Mouse (Mus musculus) stomach, embryonic 16.5 days (tissue): ENCODE measurements around the gene Taf6l. TPM values are rescaled to one million over a fixed set of nuclear protein-coding genes. Genes with fewer than 3 reads are reported as not detected.

Experiments
- ATAC-seq: fragments of 200-750 bp; cut with Nextera tagmentation; 2 replicates; pipeline ENCODE4 v1.8.0; 2017; ENCODE audit warnings: moderate number of reproducible peaks, moderate TSS enrichment; ENCODE audit not compliant: insufficient read depth, low FRiP score
- H3K27ac ChIP-seq: fragments of 300-500 bp; sonication (generic); 2 replicates; pipeline ENCODE4 v1.5.1; 2014; ENCODE audit warnings: low read length
- H3K27me3 ChIP-seq: fragments of 300-500 bp; sonication (generic); 2 replicates; pipeline ENCODE4 v1.6.1; 2014; ENCODE audit warnings: low read length, control low read depth, mixed read lengths; ENCODE audit not compliant: control insufficient read depth, insufficient read depth
- H3K36me3 ChIP-seq: fragments of 300-500 bp; sonication (generic); 2 replicates; pipeline ENCODE4 v1.6.1; 2014; ENCODE audit warnings: low read length; ENCODE audit not compliant: control insufficient read depth, insufficient read depth
- H3K4me1 ChIP-seq: fragments of 300-500 bp; sonication (generic); 2 replicates; pipeline ENCODE4 v1.6.1; 2014; ENCODE audit warnings: low read length, control low read depth, mixed read lengths; ENCODE audit not compliant: control insufficient read depth, insufficient read depth
- H3K4me2 ChIP-seq: fragments of 300-500 bp; sonication (generic); 2 replicates; pipeline ENCODE4 v1.6.1; 2014; ENCODE audit warnings: low read depth, low read length, mixed read lengths
- H3K4me3 ChIP-seq: fragments of 300-500 bp; sonication (generic); replicated peaks from 2 replicates; pipeline ENCODE4 v1.5.1; 2014; ENCODE audit warnings: mild to moderate bottlenecking, low read length
- H3K9ac ChIP-seq: fragments of 300-500 bp; sonication (generic); 2 replicates; pipeline ENCODE4 v1.6.1; 2014; ENCODE audit warnings: low read length
- H3K9me3 ChIP-seq: fragments of 300-500 bp; sonication (generic); replicated peaks from 2 replicates; pipeline ENCODE4 v1.6.1; 2016; ENCODE audit warnings: low read length, control low read depth; ENCODE audit not compliant: control insufficient read depth
- WGBS: fragments of 180-500 bp; shearing (Covaris S2); extraction: QIAGEN DNeasy Blood & Tissue Kit; methylation state at CpG from one replicate; pipeline ENCODE4 v1.1.7; 2014; 5-methylcytosine and 5-hydroxymethylcytosine counted together
- polyA plus RNA-seq: library from polyadenylated mRNA; unstranded; fragments of >200 nt; fragmentation: Nextera tagmentation; extraction: Ambion mirVana; gene quantifications from 2 replicates; pipeline ENCODE4 v1.2.1, GENCODE M21; 2015

Taf6l gene
- polyA plus RNA-seq, 1 experiment from 2014 or later = 19.8 TPM

DNA sequence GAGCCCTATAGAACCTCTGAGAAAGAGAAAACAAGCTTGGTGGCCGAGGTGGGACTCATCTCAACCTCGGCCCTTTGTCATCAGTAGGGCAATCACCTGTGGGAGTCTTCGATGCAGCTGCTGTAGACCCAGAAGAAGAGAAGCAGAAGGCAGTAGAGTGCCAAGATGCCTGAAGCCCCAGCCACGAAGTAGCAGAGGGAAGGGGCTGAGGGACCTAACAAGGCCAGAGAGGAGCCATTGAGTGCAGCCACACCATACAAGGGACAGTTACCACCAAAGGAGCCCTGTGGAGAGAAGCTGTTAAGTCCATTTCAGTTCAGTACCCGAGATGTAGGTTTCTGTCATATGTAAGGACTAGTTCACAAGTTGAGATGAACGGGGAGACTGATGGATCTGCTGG lies 12.8 kb downstream of the Taf6l start:
- peak overlapping the region; percentile 99 for H3K27ac ChIP-seq
- peaks cover 26% of the 10 kb centered on the region for H3K4me1 ChIP-seq
- H3K9ac ChIP-seq = peak overlapping the region; percentile 100
- no peak for ATAC-seq
- H3K27me3 ChIP-seq = no peaks in the 10 kb centered on the region
- peak overlapping the region; percentile 94 for H3K4me3 ChIP-seq
- peaks cover 26% of the 10 kb centered on the region for H3K36me3 ChIP-seq
- WGBS = 39% methylated on average over 6 of the region's 6 CpGs
- peak overlapping the region; percentile 91 for H3K4me2 ChIP-seq
- no peaks in the 10 kb centered on the region for H3K9me3 ChIP-seq

DNA sequence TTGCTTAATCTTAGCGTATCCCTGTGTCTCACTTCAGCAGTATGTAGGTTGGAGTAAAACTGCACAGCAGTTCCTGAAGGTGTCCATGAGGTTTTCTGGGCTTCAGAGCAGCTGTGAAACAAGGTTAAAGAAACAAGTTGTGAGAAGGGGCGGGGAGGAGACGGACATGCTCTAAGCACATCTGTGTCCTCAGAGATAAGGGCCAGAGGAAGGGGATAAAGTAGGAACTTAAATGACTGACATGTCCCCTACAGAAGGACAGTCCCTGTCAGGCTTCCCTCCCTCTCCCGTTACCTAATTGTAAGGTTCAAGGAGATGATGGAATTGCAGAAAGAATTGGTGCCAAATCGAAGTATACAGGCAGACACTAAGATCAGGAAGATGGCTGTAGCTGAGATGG lies 13.2 kb downstream of the Taf6l start:
- ATAC-seq = no peak
- H3K4me1 ChIP-seq = peaks cover 26% of the 10 kb centered on the region
- WGBS = 70% methylated on average over 5 of the region's 5 CpGs
- H3K9ac ChIP-seq = peak overlapping the region; percentile 100
- H3K36me3 ChIP-seq = peaks cover 28% of the 10 kb centered on the region
- H3K9me3 ChIP-seq = no peaks in the 10 kb centered on the region
- peak overlapping the region; percentile 91 for H3K4me2 ChIP-seq
- peak overlapping the region; percentile 94 for H3K4me3 ChIP-seq
- H3K27me3 ChIP-seq = no peaks in the 10 kb centered on the region
- peak overlapping the region; percentile 99; the same call in 1 of the 2 replicates for H3K27ac ChIP-seq

DNA sequence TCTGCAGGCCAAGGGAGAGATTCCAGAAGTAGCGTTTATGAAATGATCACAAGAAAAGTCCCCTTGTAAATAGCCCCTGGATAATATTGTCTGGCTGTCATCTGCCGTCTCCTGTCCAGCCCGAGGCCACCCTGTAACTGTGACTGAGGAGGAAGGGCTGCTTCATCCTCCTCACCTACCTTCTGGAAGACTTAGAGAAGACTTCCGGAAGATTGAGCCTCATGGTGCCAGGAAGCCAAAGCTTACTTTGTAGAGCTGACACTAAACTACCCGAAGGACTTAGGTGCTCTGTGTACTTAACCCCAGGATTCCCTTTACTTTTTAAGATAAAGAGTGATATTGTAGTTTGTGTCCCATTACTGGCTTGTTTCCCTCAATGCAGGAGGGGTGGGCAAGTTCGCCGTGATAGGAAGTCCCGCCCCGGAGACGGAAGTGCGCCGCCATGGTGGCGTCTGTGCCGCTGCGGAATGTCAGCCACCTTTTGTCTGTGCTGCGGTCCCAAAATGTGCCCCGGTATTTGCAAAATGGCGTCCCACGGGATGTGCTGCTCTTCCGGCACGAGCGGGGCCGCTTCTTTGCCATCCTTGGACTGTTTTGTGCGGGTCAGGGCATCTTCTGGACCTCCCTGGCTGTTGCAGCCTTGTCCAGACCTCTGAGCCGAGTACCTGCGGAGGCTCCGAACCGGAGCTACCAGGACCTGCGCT lies 15.5 kb downstream of the Taf6l start, which contains the start of gene Tmem223:
Tmem223 (plus strand) TSS at position 430 of the 704 bp plus-strand sequence.
- H3K36me3 ChIP-seq = peaks cover 47% of the 10 kb centered on the region
- WGBS = 14% methylated on average over 29 of the region's 29 CpGs

DNA sequence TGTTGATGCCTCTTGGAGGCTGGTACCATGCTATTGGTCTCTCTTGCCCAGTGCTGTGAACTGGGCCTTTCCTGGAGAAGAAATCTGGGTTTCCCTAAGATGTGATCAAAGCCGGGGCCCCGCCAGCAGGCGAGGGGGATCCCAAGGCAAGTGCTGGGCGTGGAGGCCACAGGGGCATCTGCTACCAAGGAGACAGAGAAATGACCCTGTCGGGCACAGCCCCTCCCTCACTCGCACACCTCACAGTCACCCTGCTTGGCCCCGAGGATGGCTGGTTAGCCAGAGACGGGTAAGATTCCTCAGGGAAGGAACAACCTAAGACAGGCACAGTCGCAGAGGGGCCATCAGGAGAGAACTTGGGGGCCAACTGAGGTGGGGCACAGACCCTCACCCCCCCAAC lies 20.7 kb downstream of the Taf6l start:
- H3K4me2 ChIP-seq = no peak overlapping the region
- H3K9ac ChIP-seq = no peak overlapping the region
- no peaks in the 10 kb centered on the region for H3K27me3 ChIP-seq
- H3K36me3 ChIP-seq = peaks cover 66% of the 10 kb centered on the region
- no peak for ATAC-seq
- WGBS = 95% methylated on average over 9 of the region's 9 CpGs
- peaks cover 5% of the 10 kb centered on the region for H3K4me1 ChIP-seq
- H3K4me3 ChIP-seq = no peak overlapping the region
- peaks cover 4% of the 10 kb centered on the region; the same call in 1 of the 2 replicates for H3K9me3 ChIP-seq
- H3K27ac ChIP-seq = no peak overlapping the region

More for the DNA sequence above, 15.5 kb downstream of the Taf6l start, which contains the start of gene Tmem223:
- Histone ChIP-seq H3K27me3 (no peaks in the 10 kb centered on the region), H3K4me3 (peak within 1 kb of the TSS; percentile 87), H3K9me3 (no peaks in the 10 kb centered on the region), H3K4me1 (peaks cover 25% of the 10 kb centered on the region), H3K27ac (peak within 1 kb of the TSS; percentile 85), H3K9ac (peak within 1 kb of the TSS; percentile 95), H3K4me2 (peak within 1 kb of the TSS; percentile 82)
- peak; percentile 45 for ATAC-seq

DNA sequence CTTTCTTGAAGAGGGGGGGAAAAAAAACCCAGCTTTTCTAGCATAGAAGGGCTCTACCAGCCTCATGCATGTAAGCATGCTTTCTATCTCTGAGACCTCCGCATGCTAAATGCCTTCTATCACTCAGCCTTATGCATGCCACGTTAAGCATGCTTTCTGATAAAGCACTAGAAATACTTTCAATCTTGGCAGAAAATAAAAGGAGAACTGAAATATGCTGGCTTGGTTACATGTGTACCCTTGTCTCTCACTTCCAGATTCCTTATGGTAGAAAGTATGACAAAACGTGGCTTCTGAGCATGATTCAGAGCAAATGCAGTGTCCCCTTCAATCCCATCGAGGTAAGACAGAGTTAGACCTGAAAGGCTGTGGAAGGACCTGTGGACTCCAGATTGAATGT lies 22.9 kb downstream of the Taf6l start:
- ATAC-seq = no peak
- Histone ChIP-seq H3K4me3 (no peak overlapping the region), H3K9ac (no peak overlapping the region), H3K9me3 (peaks cover 4% of the 10 kb centered on the region; the same call in 1 of the 2 replicates), H3K4me2 (no peak overlapping the region), H3K27ac (no peak overlapping the region), H3K27me3 (no peaks in the 10 kb centered on the region), H3K36me3 (peaks cover 51% of the 10 kb centered on the region), H3K4me1 (peaks cover 4% of the 10 kb centered on the region; the same call in 1 of the 2 replicates)
- 92% methylated on average over 4 of the region's 4 CpGs for whole genome bisulfite sequencing

DNA sequence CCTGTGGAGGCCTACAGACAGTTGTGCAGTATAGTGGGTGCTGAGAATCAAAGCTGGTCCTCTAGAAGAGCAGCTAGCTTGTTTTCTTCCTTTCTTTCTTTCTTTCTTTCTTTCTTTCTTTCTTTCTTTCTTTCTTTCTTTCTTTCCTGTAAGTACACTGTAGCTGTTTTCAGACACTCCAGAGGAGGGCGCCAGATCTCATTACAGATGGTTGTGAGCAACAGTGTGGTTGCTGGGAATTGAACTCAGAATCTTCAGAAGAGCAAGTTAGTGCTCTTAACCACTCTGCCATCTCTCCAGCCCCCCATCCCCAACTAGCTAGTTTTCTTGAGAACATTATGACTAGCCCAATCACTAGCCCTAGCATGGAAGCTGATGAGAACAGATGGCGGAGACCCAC lies 25.5 kb downstream of the Taf6l start:
- Histone ChIP-seq H3K4me1 (peaks cover 14% of the 10 kb centered on the region), H3K4me2 (no peak overlapping the region), H3K27me3 (no peaks in the 10 kb centered on the region), H3K36me3 (peaks cover 29% of the 10 kb centered on the region), H3K27ac (no peak overlapping the region), H3K9ac (no peak overlapping the region), H3K4me3 (no peak overlapping the region), H3K9me3 (peaks cover 4% of the 10 kb centered on the region; the same call in 1 of the 2 replicates)
- ATAC-seq = no peak
- 94% methylated on average over 2 of the region's 2 CpGs for WGBS

DNA sequence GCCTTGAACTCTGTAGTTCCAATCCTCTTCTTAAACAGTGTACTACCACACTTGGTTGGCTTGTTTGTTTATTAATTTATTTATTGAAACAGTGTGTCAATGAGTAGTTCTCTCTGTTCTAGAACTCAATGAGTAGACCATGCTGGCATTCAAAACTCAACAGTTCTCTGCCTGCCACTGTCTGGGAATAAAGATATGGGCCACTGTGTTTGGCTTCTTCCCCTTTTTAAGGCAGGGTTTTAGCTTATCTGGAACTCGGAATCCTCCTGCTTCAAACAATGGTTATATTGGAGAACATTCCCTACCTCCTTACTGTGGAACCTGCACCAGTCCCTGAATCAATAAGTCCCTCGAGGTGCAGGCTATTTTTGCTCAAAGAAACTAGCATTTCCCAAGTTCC lies 27.3 kb downstream of the Taf6l start:
- Histone ChIP-seq H3K36me3 (peaks cover 18% of the 10 kb centered on the region; the same call in 1 of the 2 replicates), H3K27ac (no peak overlapping the region), H3K9me3 (no peaks in the 10 kb centered on the region), H3K4me1 (peaks cover 16% of the 10 kb centered on the region), H3K4me3 (no peak overlapping the region), H3K9ac (no peak overlapping the region), H3K27me3 (no peaks in the 10 kb centered on the region), H3K4me2 (no peak overlapping the region)
- no peak for ATAC-seq
- 74% methylated on average over 2 of the region's 2 CpGs for WGBS

DNA sequence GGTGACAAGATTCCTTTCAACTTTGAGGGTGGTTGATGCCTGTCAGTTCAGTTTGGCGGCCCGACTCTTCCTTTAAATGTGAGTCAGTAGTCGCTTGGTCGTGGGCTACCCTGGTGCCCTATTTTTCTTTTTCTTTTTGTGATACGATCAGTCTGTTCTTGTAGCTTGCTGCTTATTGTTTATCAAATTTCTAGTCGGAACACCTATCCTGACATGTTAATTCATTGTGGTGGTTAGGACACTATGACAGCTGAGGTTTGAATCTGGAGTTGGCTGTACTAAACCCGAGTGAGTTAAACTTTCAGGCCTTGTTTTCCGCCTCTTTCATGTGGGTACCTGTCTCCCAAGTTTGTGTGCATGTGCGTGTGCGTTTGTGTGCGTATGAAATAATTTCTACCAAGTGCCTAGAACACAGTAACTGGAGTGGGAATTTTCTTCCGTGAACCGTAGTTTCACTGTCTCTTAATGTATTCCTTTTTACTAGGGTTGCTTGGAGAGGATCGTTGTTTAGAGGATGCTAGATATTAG lies 28.7 kb downstream of the Taf6l start:
- Histone ChIP-seq H3K36me3 (peaks cover 7% of the 10 kb centered on the region; the same call in 1 of the 2 replicates), H3K4me1 (peaks cover 16% of the 10 kb centered on the region), H3K4me3 (peak overlapping the region; percentile 88), H3K9ac (peak overlapping the region; percentile 96), H3K27ac (peak overlapping the region; percentile 89), H3K4me2 (peak overlapping the region; percentile 87), H3K27me3 (no peaks in the 10 kb centered on the region), H3K9me3 (no peaks in the 10 kb centered on the region)
- WGBS = 2% methylated on average over 14 of the region's 14 CpGs
- ATAC-seq = no peak

DNA sequence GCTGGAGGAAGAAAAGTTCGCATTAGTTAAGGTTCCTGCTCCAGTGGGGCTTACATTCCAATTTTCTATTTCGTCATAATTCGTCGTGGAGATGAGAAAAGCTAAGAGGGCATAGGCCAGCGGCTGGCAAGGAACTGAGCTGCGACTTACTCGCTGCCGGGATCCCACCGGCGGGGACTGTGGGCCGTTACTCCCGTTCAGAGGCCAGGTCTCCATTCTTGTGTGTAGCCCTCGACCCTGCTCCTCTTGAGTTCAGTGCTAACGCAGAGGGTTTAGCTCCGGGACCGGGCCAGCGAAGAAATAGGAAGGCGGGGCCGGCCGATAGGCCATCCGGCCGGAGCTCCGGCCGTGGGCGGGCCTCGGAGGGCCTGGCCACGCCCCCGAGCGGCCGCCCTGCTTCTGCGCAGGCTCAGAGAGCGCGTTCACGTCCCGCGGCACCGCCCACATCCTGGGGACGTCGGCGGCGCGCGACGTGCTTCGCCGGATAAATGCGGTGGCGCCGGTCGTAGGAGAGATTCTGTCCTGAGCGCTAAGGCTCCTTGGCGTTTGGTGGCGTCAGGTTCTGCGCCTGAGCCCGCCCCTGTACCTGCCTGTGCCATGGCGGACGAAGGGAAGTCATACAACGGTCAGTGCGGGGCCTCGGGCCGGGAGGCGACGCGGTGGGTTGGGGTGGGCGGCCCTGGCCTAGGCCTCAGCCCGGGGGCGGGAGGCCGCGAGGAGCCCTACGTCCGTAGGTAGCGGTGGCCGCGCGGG lies 29.4 kb downstream of the Taf6l start, which contains the start of gene Nxf1:
Nxf1 (plus strand) TSS at position 439 of the 753 bp plus-strand sequence.
- Histone ChIP-seq H3K36me3 (peaks cover 7% of the 10 kb centered on the region; the same call in 1 of the 2 replicates), H3K9ac (peak within 1 kb of the TSS; percentile 96), H3K9me3 (no peaks in the 10 kb centered on the region), H3K27ac (peak within 1 kb of the TSS; percentile 92), H3K4me1 (peaks cover 16% of the 10 kb centered on the region), H3K4me3 (peak within 1 kb of the TSS; percentile 88), H3K27me3 (no peaks in the 10 kb centered on the region), H3K4me2 (peak within 1 kb of the TSS; percentile 87)
- WGBS = under 1% methylated on average over 75 of the region's 75 CpGs
- peak; percentile 95 for ATAC-seq
